Mouse (Mus musculus): Measurements from ENCODE around the gene Psap. TPM values are rescaled to one million over a fixed set of nuclear protein-coding genes. Genes with fewer than 3 reads are reported as not detected.

The Psap gene
- polyA plus RNA-seq, 1 experiment from 2014 or later = 68.7 TPM

DNA sequence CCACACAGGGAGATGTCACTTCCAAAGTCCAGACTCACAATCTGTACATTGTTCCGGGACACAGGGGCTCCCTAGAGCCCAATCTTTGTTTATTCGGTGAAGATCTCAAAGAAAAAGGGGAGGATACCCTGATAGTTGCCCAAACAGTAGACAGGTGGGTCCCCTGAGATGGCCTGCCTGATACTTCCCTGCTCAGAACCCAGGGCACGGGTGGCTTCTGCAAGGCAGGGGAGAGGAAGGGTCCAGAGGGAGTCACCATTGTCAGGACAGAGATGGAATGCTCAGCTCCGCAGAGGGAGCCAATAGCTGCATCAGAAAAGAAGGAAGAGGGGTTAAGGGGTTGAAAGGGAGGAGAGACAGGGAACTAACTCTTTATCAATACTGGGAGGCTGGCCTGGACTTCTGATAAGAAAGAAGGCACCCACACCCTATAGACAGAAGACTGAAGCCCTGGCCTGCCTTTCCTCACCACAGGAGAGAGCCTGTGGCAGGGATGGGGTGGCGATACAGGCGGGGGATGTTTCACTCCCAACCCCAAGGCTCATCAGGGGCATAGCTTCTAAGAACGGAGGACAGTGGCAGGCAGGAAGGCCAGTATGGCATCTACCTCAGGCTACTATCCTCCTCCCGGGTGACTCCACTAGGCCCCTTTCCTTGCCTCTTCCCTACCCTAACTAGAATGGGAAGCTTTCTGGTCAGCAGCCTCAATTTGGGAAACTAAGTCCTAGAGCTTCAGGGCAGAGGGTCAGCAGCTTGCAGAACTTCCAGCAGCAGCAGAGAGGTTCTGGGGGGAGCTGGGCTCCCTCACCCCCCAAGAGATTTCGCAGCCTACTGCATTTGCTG, 70.6 kb downstream of the Psap start:
- Histone ChIP-seq H3K36me3 (replicated peaks) (no peaks in the 10 kb centered on the region), H3K4me1 (peaks cover 83% of the 10 kb centered on the region), H3K4me3 (no peak overlapping the region), H3K27ac (no peak overlapping the region), H3K9me3 (no peaks in the 10 kb centered on the region), H3K27me3 (ENCODE audit: poor library complexity, severe bottlenecking) (peaks cover 35% of the 10 kb centered on the region)
- DNase-seq (ENCODE audit: extremely low spot score, low spot score) = no peak
- WGBS = 24% methylated on average over 9 of the region's 9 CpGs

DNA sequence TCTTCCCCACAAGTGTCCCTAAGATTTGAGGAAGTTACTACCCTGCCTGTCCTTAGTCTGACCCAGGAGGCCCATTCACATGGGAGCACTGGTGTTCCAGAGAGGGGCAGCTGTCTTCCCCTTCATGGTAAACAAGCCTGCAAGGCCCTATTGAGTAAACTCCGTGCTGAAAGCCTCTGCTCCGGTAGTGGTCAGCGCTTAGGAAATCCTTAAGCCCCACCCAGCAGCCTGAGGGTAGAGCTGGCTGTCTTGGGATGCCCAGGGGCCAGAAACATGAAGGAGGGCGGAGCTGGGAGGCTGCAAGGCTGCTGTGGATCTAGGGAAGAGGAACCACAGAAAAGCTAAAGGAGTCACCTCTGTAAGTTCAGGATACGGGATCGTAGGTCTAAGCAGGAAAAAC, 71.6 kb downstream of the Psap start:
- H3K27me3 ChIP-seq (ENCODE audit: poor library complexity, severe bottlenecking) = peaks cover 35% of the 10 kb centered on the region
- no peak overlapping the region for H3K4me3 ChIP-seq
- H3K36me3 ChIP-seq (replicated peaks) = no peaks in the 10 kb centered on the region
- 32% methylated on average over 6 of the region's 6 CpGs for WGBS
- DNase-seq (ENCODE audit: extremely low spot score, low spot score) = no peak
- H3K4me1 ChIP-seq = peaks cover 90% of the 10 kb centered on the region
- H3K9me3 ChIP-seq = no peaks in the 10 kb centered on the region
- H3K27ac ChIP-seq = no peak overlapping the region

DNA sequence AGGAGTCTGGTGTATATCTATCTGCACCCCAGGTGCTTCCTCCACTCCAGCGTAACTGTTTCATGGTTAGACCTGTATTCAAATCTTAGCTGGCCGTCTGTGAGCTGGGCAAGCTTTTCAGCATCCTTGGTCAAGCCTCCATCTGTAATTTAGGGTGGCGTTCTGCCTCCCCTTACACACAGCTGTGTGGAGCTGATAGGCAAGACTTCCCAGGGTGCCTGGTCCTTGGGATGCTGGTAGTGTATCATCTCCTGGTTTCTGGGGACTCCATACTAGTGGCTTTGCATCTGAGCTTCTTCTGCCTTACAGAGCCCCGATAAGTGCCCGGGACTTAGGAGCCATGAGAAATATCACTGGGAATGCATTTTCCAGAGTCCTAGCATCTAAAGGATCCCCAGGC, 72.2 kb downstream of the Psap start:
- no peak overlapping the region for H3K4me3 ChIP-seq
- H3K27ac ChIP-seq = no peak overlapping the region
- H3K27me3 ChIP-seq (ENCODE audit: poor library complexity, severe bottlenecking) = peaks cover 35% of the 10 kb centered on the region
- H3K4me1 ChIP-seq = peaks cover 87% of the 10 kb centered on the region
- DNase-seq (ENCODE audit: extremely low spot score, low spot score) = no peak
- no peaks in the 10 kb centered on the region for H3K9me3 ChIP-seq
- H3K36me3 ChIP-seq (replicated peaks) = no peaks in the 10 kb centered on the region
- WGBS = 92% methylated on average over 5 of the region's 5 CpGs

DNA sequence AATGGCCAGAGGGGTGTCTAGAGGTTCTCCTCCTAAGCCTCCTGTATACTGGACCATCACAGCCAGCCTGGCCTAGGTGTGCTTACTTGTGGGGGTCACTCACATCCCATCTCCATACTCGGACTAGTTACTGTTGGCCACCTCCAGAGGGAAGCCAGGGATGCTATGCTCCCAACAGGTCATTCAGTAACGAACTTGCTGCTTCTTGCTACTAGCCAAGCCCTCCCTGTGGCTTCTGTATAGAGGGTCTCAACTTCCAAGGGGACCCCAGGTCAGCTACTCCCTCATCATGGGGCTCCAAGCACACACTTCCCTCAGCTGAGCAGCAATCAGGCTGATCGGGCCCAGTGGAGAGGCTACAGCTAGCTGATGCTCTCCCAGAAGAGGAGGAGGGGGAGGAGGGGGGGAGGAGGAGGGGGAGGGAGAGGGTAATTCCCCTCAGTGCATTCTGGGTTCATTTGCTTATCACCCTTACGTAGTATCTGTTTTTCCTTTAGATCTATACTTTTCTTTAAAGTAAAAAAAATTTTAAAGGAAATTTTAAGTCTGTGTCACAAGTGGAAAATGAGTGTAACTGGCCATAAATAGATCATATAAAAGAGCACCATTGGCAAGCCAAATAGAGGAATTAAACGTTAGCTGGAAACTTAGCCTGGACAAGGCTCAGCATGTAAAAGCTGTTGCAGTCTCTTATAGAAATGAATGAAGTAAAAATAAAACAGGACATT, 72.8 kb downstream of the Psap start:
- H3K27me3 ChIP-seq (ENCODE audit: poor library complexity, severe bottlenecking) = peaks cover 35% of the 10 kb centered on the region
- no peaks in the 10 kb centered on the region for H3K9me3 ChIP-seq
- DNase-seq (ENCODE audit: extremely low spot score, low spot score) = no peak
- peaks cover 87% of the 10 kb centered on the region for H3K4me1 ChIP-seq
- H3K36me3 ChIP-seq (replicated peaks) = no peaks in the 10 kb centered on the region
- WGBS = 51% methylated on average over 5 of the region's 5 CpGs
- H3K27ac ChIP-seq = peak overlapping the region; percentile 30; the same call in 1 of the 2 replicates
- no peak overlapping the region for H3K4me3 ChIP-seq

- peak; percentile 64 for DNase-seq (ENCODE audit: extremely low spot score, low spot score)
- H3K9me3 ChIP-seq = no peaks in the 10 kb centered on the region
- H3K4me3 ChIP-seq = no peak overlapping the region
- H3K36me3 ChIP-seq (replicated peaks) = no peaks in the 10 kb centered on the region
- peaks cover 35% of the 10 kb centered on the region for H3K27me3 ChIP-seq (ENCODE audit: poor library complexity, severe bottlenecking)
- H3K27ac ChIP-seq = peak overlapping the region; percentile 71; the same call in 1 of the 2 replicates
- H3K4me1 ChIP-seq = peaks cover 85% of the 10 kb centered on the region
- 57% methylated on average over 3 of the region's 3 CpGs for WGBS
These were observed 73.4 kb downstream of the Psap start for GRCm38 (mm10) chr10:60350805-60351167.

- DNase-seq (ENCODE audit: extremely low spot score, low spot score) = no peak
- 39% methylated on average over 3 of the region's 3 CpGs for WGBS
- Histone ChIP-seq H3K4me3 (no peak overlapping the region), H3K36me3 (replicated peaks) (no peaks in the 10 kb centered on the region), H3K27me3 (ENCODE audit: poor library complexity, severe bottlenecking) (peaks cover 30% of the 10 kb centered on the region), H3K27ac (peak overlapping the region; percentile 71), H3K9me3 (no peaks in the 10 kb centered on the region), H3K4me1 (peaks cover 83% of the 10 kb centered on the region)
These were observed 73.8 kb downstream of the Psap start for GRCm38 (mm10) chr10:60351248-60351647.

GRCm38 (mm10) chr10:60351761-60352455, 74.5 kb downstream of the Psap start:
- WGBS = 35% methylated on average over 7 of the region's 7 CpGs
- no peaks in the 10 kb centered on the region for H3K9me3 ChIP-seq
- no peaks in the 10 kb centered on the region for H3K36me3 ChIP-seq (replicated peaks)
- peak overlapping the region; percentile 71 for H3K27ac ChIP-seq
- peaks cover 77% of the 10 kb centered on the region for H3K4me1 ChIP-seq
- DNase-seq (ENCODE audit: extremely low spot score, low spot score) = peak; percentile 28
- no peak overlapping the region for H3K4me3 ChIP-seq
- H3K27me3 ChIP-seq (ENCODE audit: poor library complexity, severe bottlenecking) = peaks cover 23% of the 10 kb centered on the region

Other genes starting within 250 kb of the Psap start
- 3.2 and 3.5 TPM in 2 replicates for gene Spock2, start 171.4 kb upstream of the Psap start, polyA plus RNA-seq (2016; fragmentation: Nextera tagmentation; extraction: Ambion mirVana)
- gene Chst3, start 58.4 kb upstream of the Psap start, polyA plus RNA-seq (2016; fragmentation: Nextera tagmentation; extraction: Ambion mirVana) = 2.1 and 2.4 TPM in 2 replicates
- gene Vsir, start 69.2 kb downstream of the Psap start, polyA plus RNA-seq (2016; fragmentation: Nextera tagmentation; extraction: Ambion mirVana) = 1.2 and 1.4 TPM in 2 replicates
- 0.93 and 1.9 TPM in 2 replicates for gene Gm17455, start 122.1 kb downstream of the Psap start, polyA plus RNA-seq (2016; fragmentation: Nextera tagmentation; extraction: Ambion mirVana)

All from forebrain, embryonic 10.5 days (tissue).